Mouse (Mus musculus): ENCODE results near the gene Dhfr. TPM values are rescaled to one million over a fixed set of nuclear protein-coding genes. Genes with fewer than 3 reads are reported as not detected.

Dhfr gene
- total and polyA plus RNA-seq, 3 experiments = 1.1 to 27.1 (median 24.2) TPM

GRCm38 (mm10) chr13:92346338-92346737 lies 8.2 kb upstream of the Dhfr start:
- no peaks in the 10 kb centered on the region for H3K27me3 ChIP-seq (ENCODE audit: insufficient read depth, low read length)
- H3K36me3 ChIP-seq (replicated peaks) = peaks cover 85% of the 10 kb centered on the region
- no peak for ATAC-seq (ENCODE audit: extremely low read depth, insufficient number of reproducible peaks, low FRiP score, poor library complexity, severe bottlenecking)
- TF ChIP-seq GATA2 (IDR thresholded peaks at IDR 0.05; ENCODE audit: borderline replicate concordance, low read depth, low read length) = no peak
- TF ChIP-seq CTCF (IDR thresholded peaks at IDR 0.05; ENCODE audit: low read depth, low read length) = no peak
- TF ChIP-seq TAL1 (conservative IDR thresholded peaks at IDR 0.05; ENCODE audit: low read depth, low read length) = no peak
- TF ChIP-seq POLR2AphosphoS5 (IDR thresholded peaks at IDR 0.05; ENCODE audit: insufficient replicate concordance, low read depth, low read length) = no peak
- no peak for TF ChIP-seq GATA1 (IDR thresholded peaks at IDR 0.05; ENCODE audit: borderline replicate concordance, low read length)
- H3K4me3 ChIP-seq (ENCODE audit: low read depth, low read length) = no peak overlapping the region
- peaks cover 2% of the 10 kb centered on the region; the same call in 1 of the 2 replicates for H3K4me1 ChIP-seq (ENCODE audit: insufficient read depth, low read depth, low read length)
- no peak for DNase-seq (ENCODE audit: low spot score)
- H3K9me3 ChIP-seq (replicated peaks) = no peaks in the 10 kb centered on the region

- peaks cover 61% of the 10 kb centered on the region for H3K36me3 ChIP-seq (replicated peaks)
- no peaks in the 10 kb centered on the region for H3K9me3 ChIP-seq (replicated peaks)
- H3K4me3 ChIP-seq (ENCODE audit: low read depth, low read length) = no peak overlapping the region
- no peak for DNase-seq (ENCODE audit: low spot score)
- H3K27me3 ChIP-seq (ENCODE audit: insufficient read depth, low read length) = no peaks in the 10 kb centered on the region
- TF ChIP-seq POLR2AphosphoS5 (IDR thresholded peaks at IDR 0.05; ENCODE audit: insufficient replicate concordance, low read depth, low read length) = no peak
- TF ChIP-seq TAL1 (conservative IDR thresholded peaks at IDR 0.05; ENCODE audit: low read depth, low read length) = no peak
- no peak for TF ChIP-seq GATA1 (IDR thresholded peaks at IDR 0.05; ENCODE audit: borderline replicate concordance, low read length)
- no peak for TF ChIP-seq GATA2 (IDR thresholded peaks at IDR 0.05; ENCODE audit: borderline replicate concordance, low read depth, low read length)
- no peak for TF ChIP-seq CTCF (IDR thresholded peaks at IDR 0.05; ENCODE audit: low read depth, low read length)
- H3K4me1 ChIP-seq (ENCODE audit: insufficient read depth, low read depth, low read length) = peaks cover 20% of the 10 kb centered on the region
- ATAC-seq (ENCODE audit: extremely low read depth, insufficient number of reproducible peaks, low FRiP score, poor library complexity, severe bottlenecking) = no peak
Observed at GRCm38 (mm10) chr13:92351100-92351499, 3.4 kb upstream of the Dhfr start.

DNA sequence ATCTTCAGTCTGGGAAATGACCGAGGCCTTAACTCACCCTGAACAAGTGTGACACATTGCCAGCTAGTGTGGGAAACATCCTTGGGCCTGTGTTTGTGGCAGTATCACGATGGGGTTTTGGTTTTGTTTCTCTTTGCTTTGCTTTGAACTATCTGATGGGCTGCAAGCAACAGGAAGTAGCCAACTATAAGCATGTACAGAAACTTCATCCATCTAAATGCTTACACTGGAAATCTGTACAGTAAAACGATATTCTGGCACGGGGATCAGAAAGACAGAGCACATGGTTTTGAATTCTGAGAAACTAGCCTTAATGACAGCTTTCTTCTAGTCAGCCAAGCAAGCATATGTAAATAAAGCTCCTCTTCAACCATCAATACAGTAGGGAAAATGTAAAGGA lies 570 bp upstream of the Dhfr start:
- no peaks in the 10 kb centered on the region for H3K9me3 ChIP-seq (replicated peaks)
- peaks cover 58% of the 10 kb centered on the region for H3K36me3 ChIP-seq (replicated peaks)
- peak overlapping the region; percentile 92 for H3K4me3 ChIP-seq (ENCODE audit: low read depth, low read length)
- peaks cover 32% of the 10 kb centered on the region for H3K4me1 ChIP-seq (ENCODE audit: insufficient read depth, low read depth, low read length)
- no peak for DNase-seq (ENCODE audit: low spot score)
- no peak for ATAC-seq (ENCODE audit: extremely low read depth, insufficient number of reproducible peaks, low FRiP score, poor library complexity, severe bottlenecking)
- no peaks in the 10 kb centered on the region for H3K27me3 ChIP-seq (ENCODE audit: insufficient read depth, low read length)
- no peak for TF ChIP-seq POLR2AphosphoS5 (IDR thresholded peaks at IDR 0.05; ENCODE audit: insufficient replicate concordance, low read depth, low read length)
- TF ChIP-seq TAL1 (conservative IDR thresholded peaks at IDR 0.05; ENCODE audit: low read depth, low read length) = no peak
- no peak for TF ChIP-seq GATA2 (IDR thresholded peaks at IDR 0.05; ENCODE audit: borderline replicate concordance, low read depth, low read length)
- TF ChIP-seq CTCF (IDR thresholded peaks at IDR 0.05; ENCODE audit: low read depth, low read length) = no peak
- no peak for TF ChIP-seq GATA1 (IDR thresholded peaks at IDR 0.05; ENCODE audit: borderline replicate concordance, low read length)

DNA sequence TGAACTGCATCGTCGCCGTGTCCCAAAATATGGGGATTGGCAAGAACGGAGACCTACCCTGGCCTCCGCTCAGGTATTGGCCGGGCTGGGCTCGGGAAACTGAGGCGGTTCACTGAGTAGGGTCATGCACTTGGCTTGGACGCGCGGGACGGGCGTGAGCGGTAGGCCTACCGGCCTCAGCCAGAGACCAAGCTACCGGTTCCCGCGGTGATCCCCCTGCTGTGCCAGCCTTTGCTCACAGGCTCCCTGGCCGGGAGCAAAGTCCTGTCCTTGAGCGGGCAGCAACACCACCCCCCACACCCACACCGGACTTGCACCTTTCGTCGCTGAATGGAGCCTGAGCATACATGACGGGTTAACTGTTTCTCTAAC lies 732 bp downstream of the Dhfr start:
- H3K4me1 ChIP-seq (ENCODE audit: insufficient read depth, low read depth, low read length) = peaks cover 32% of the 10 kb centered on the region
- TF ChIP-seq GATA1 (IDR thresholded peaks at IDR 0.05; ENCODE audit: borderline replicate concordance, low read length) = no peak
- no peak for TF ChIP-seq TAL1 (conservative IDR thresholded peaks at IDR 0.05; ENCODE audit: low read depth, low read length)
- TF ChIP-seq POLR2AphosphoS5 (IDR thresholded peaks at IDR 0.05; ENCODE audit: insufficient replicate concordance, low read depth, low read length) = no peak
- no peak for TF ChIP-seq GATA2 (IDR thresholded peaks at IDR 0.05; ENCODE audit: borderline replicate concordance, low read depth, low read length)
- TF ChIP-seq CTCF (IDR thresholded peaks at IDR 0.05; ENCODE audit: low read depth, low read length) = no peak
- H3K27me3 ChIP-seq (ENCODE audit: insufficient read depth, low read length) = no peaks in the 10 kb centered on the region
- H3K4me3 ChIP-seq (ENCODE audit: low read depth, low read length) = peak overlapping the region; percentile 92
- H3K36me3 ChIP-seq (replicated peaks) = peaks cover 63% of the 10 kb centered on the region
- no peaks in the 10 kb centered on the region for H3K9me3 ChIP-seq (replicated peaks)
- DNase-seq (ENCODE audit: low spot score) = no peak
- peak; percentile 11; the same call in 1 of the 2 replicates for ATAC-seq (ENCODE audit: extremely low read depth, insufficient number of reproducible peaks, low FRiP score, poor library complexity, severe bottlenecking)

DNA sequence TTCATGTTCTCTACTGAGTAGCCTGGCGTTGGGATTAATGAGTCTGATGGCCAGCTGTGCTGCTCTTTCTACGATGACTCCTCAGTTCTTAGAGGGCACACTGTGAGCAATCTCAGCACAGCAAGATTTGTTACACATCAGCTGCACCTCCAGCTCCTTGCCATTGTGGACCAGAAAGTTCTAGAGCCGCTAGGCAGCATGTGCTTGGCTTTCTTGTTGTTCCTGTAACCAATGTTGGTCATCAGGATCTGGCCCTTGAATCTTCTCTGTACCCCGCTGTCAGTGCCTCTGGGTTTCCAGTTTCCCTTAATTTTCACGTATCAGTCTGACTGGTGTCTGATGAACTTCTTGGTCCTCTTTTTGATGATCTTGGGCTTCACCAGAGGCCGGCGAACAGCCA lies 1.9 kb downstream of the Dhfr start:
- Histone ChIP-seq H3K27me3 (ENCODE audit: insufficient read depth, low read length) (no peaks in the 10 kb centered on the region), H3K36me3 (replicated peaks) (peaks cover 63% of the 10 kb centered on the region), H3K9me3 (replicated peaks) (no peaks in the 10 kb centered on the region), H3K4me1 (ENCODE audit: insufficient read depth, low read depth, low read length) (peaks cover 32% of the 10 kb centered on the region), H3K4me3 (ENCODE audit: low read depth, low read length) (peak overlapping the region; percentile 92; the same call in 1 of the 2 replicates)
- DNase-seq (ENCODE audit: low spot score) (no peak), ATAC-seq (ENCODE audit: extremely low read depth, insufficient number of reproducible peaks, low FRiP score, poor library complexity, severe bottlenecking) (no peak)
- no peak for TF ChIP-seq TAL1 (conservative IDR thresholded peaks at IDR 0.05; ENCODE audit: low read depth, low read length)

GRCm38 (mm10) chr13:92357644-92358043 lies 3.1 kb downstream of the Dhfr start:
- ATAC-seq (ENCODE audit: extremely low read depth, insufficient number of reproducible peaks, low FRiP score, poor library complexity, severe bottlenecking) (no peak), DNase-seq (ENCODE audit: low spot score) (no peak)
- TF ChIP-seq GATA1 (IDR thresholded peaks at IDR 0.05; ENCODE audit: borderline replicate concordance, low read length) (no peak), POLR2AphosphoS5 (IDR thresholded peaks at IDR 0.05; ENCODE audit: insufficient replicate concordance, low read depth, low read length) (no peak), GATA2 (IDR thresholded peaks at IDR 0.05; ENCODE audit: borderline replicate concordance, low read depth, low read length) (no peak), TAL1 (conservative IDR thresholded peaks at IDR 0.05; ENCODE audit: low read depth, low read length) (no peak), CTCF (IDR thresholded peaks at IDR 0.05; ENCODE audit: low read depth, low read length) (no peak)
- Histone ChIP-seq H3K4me1 (ENCODE audit: insufficient read depth, low read depth, low read length) (peaks cover 32% of the 10 kb centered on the region), H3K4me3 (ENCODE audit: low read depth, low read length) (no peak overlapping the region), H3K36me3 (replicated peaks) (peaks cover 65% of the 10 kb centered on the region), H3K27me3 (ENCODE audit: insufficient read depth, low read length) (no peaks in the 10 kb centered on the region), H3K9me3 (replicated peaks) (no peaks in the 10 kb centered on the region)

DNA sequence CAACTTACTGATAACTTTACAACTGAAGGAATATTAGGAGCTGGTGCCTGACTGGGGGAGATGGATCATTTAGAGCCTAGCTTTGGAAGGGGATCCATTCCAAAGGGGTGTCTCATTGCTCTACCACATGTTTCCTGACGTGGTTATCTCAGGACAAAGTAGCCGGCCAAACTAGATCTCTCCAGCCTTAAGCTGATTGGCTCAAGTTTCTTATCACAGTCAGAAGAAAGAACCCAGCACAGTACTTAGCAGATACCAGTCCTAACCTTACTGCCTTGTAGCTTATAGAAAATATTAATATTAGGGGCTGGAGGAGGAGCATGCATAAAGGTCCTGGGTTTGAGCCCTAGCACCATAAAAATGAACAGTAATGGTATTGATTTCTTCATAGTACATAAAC lies 7.1 kb downstream of the Dhfr start:
- no peak overlapping the region for H3K4me3 ChIP-seq (ENCODE audit: low read depth, low read length)
- peaks cover 86% of the 10 kb centered on the region for H3K36me3 ChIP-seq (replicated peaks)
- TF ChIP-seq POLR2AphosphoS5 (IDR thresholded peaks at IDR 0.05; ENCODE audit: insufficient replicate concordance, low read depth, low read length) (no peak), GATA1 (IDR thresholded peaks at IDR 0.05; ENCODE audit: borderline replicate concordance, low read length) (no peak)
- DNase-seq (ENCODE audit: low spot score) (no peak), ATAC-seq (ENCODE audit: extremely low read depth, insufficient number of reproducible peaks, low FRiP score, poor library complexity, severe bottlenecking) (no peak)
- no peaks in the 10 kb centered on the region for H3K9me3 ChIP-seq (replicated peaks)
- no peaks in the 10 kb centered on the region for H3K27me3 ChIP-seq (ENCODE audit: insufficient read depth, low read length)
- H3K4me1 ChIP-seq (ENCODE audit: insufficient read depth, low read depth, low read length) = peaks cover 7% of the 10 kb centered on the region

Measured in G1E (cell line).